Mouse (Mus musculus) G1E (cell line): ENCODE measurements around the gene Mylip. TPM values are rescaled to one million over a fixed set of nuclear protein-coding genes. Genes with fewer than 3 reads are reported as not detected.
A peak's percentile ranks its signal among the peaks of the same experiment; 100 is the strongest.

ENCODE experiments used
- ATAC-seq: 2 replicates; pipeline ENCODE4 v1.8.0; 2016; ENCODE audit warnings: mild to moderate bottlenecking; ENCODE audit not compliant: insufficient number of reproducible peaks, poor library complexity, low FRiP score, severe bottlenecking; ENCODE audit errors: extremely low read depth
- DNase-seq: peaks from one replicate; pipeline ENCODE4 v3.0.0; 2012; ENCODE audit warnings: low spot score
- H3K27me3 ChIP-seq: 2 replicates; pipeline ENCODE4 v1.6.1; 2012; ENCODE audit warnings: mild to moderate bottlenecking, low read length, inconsistent platforms; ENCODE audit not compliant: insufficient read depth
- H3K36me3 ChIP-seq: replicated peaks from 2 replicates; pipeline ENCODE3; 2012; ENCODE audit warnings: mild to moderate bottlenecking, inconsistent platforms
- H3K4me1 ChIP-seq: 2 replicates; pipeline ENCODE4 v1.6.1; 2012; ENCODE audit warnings: low read depth, low read length, inconsistent platforms, mixed read lengths; ENCODE audit not compliant: insufficient read depth
- H3K4me3 ChIP-seq: 2 replicates; pipeline ENCODE4 v1.5.1; 2012; ENCODE audit warnings: low read depth, mild to moderate bottlenecking, inconsistent platforms, low read length, moderate library complexity, mixed read lengths
- H3K9me3 ChIP-seq: replicated peaks from 2 replicates; pipeline ENCODE4 v1.6.1; 2012; ENCODE audit warnings: inconsistent platforms
- CTCF ChIP-seq: IDR thresholded peaks from 2 replicates; pipeline ENCODE4 v1.5.1; 2012; ENCODE audit warnings: low read depth, low read length, inconsistent platforms, mixed read lengths
- GATA1 ChIP-seq: IDR thresholded peaks from 2 replicates; pipeline ENCODE4 v1.6.1; 2012; ENCODE audit warnings: borderline replicate concordance, low read length, inconsistent platforms, mixed read lengths
- GATA2 ChIP-seq: IDR thresholded peaks from 2 replicates; pipeline ENCODE4 v1.6.1; 2012; ENCODE audit warnings: low read depth, low read length, inconsistent platforms, borderline replicate concordance
- POLR2AphosphoS5 ChIP-seq: IDR thresholded peaks from 2 replicates; pipeline ENCODE4 v1.6.1; 2012; ENCODE audit warnings: low read depth, low read length, inconsistent platforms; ENCODE audit not compliant: insufficient replicate concordance
- TAL1 ChIP-seq: conservative IDR thresholded peaks from 2 replicates; pipeline ENCODE4 v1.6.1; 2012; ENCODE audit warnings: low read depth, low read length, inconsistent platforms, mixed read lengths
- polyA plus RNA-seq: library from polyadenylated mRNA; stranded (reverse); fragments of >175 nt; gene quantifications from 2 replicates; pipeline ENCODE4 v1.2.3, GENCODE M21; 2012
- total RNA-seq, 2 experiments: library from RNA; stranded (forward) in 1 of 2; stranded (reverse) in 1 of 2; fragments of 200-1000 nt in 1 of 2; fragments of >200 nt in 1 of 2; fragmentation: Nextera tagmentation in 1 of 2; gene quantifications; 2 replicates each; pipeline ENCODE4 v1.2.3; 2014 to 2017

Mylip gene
- total and polyA plus RNA-seq, 3 experiments = 0.03 to 0.68 (median 0.33) TPM

GRCm38 (mm10) chr13:45404269-45404668, 14.7 kb downstream of the Mylip start:
- Histone ChIP-seq H3K4me1 (peaks cover 2% of the 10 kb centered on the region; the same call in 1 of the 2 replicates), H3K27me3 (peaks cover 34% of the 10 kb centered on the region), H3K4me3 (no peak overlapping the region), H3K36me3 (no peaks in the 10 kb centered on the region), H3K9me3 (no peaks in the 10 kb centered on the region)
- ATAC-seq (no peak), DNase-seq (no peak)
- TF ChIP-seq TAL1 (no peak), GATA2 (no peak), CTCF (no peak), GATA1 (no peak), POLR2AphosphoS5 (no peak)

- H3K4me3 ChIP-seq = no peak overlapping the region
- H3K27me3 ChIP-seq = peaks cover 34% of the 10 kb centered on the region
- ATAC-seq (no peak), DNase-seq (no peak)
- TF ChIP-seq GATA1 (no peak), TAL1 (no peak), GATA2 (no peak)
- H3K36me3 ChIP-seq = no peaks in the 10 kb centered on the region
- no peaks in the 10 kb centered on the region for H3K9me3 ChIP-seq
- H3K4me1 ChIP-seq = peaks cover 2% of the 10 kb centered on the region; the same call in 1 of the 2 replicates
Measured at GRCm38 (mm10) chr13:45405194-45405810, 15.8 kb downstream of the Mylip start.

- peaks cover 2% of the 10 kb centered on the region; the same call in 1 of the 2 replicates for H3K4me1 ChIP-seq
- H3K9me3 ChIP-seq = no peaks in the 10 kb centered on the region
- H3K27me3 ChIP-seq = peaks cover 31% of the 10 kb centered on the region
- no peak overlapping the region for H3K4me3 ChIP-seq
- TF ChIP-seq GATA2 = no peak
- TF ChIP-seq POLR2AphosphoS5 = no peak
- TF ChIP-seq GATA1 = no peak
- TF ChIP-seq CTCF = no peak
- TF ChIP-seq TAL1 = no peak
- DNase-seq (no peak), ATAC-seq (0 out of 2 replicates have a peak, but pooled peaks have one; percentile 19)
- no peaks in the 10 kb centered on the region for H3K36me3 ChIP-seq
Measured at GRCm38 (mm10) chr13:45406289-45406688, 16.7 kb downstream of the Mylip start.

- TF ChIP-seq GATA2 = no peak
- Histone ChIP-seq H3K9me3 (no peaks in the 10 kb centered on the region), H3K4me1 (peaks cover 2% of the 10 kb centered on the region; the same call in 1 of the 2 replicates), H3K27me3 (peaks cover 31% of the 10 kb centered on the region), H3K36me3 (no peaks in the 10 kb centered on the region), H3K4me3 (no peak overlapping the region)
- ATAC-seq (peak; percentile 56), DNase-seq (no peak)
Measured at GRCm38 (mm10) chr13:45406703-45407102, 17.2 kb downstream of the Mylip start.

GRCm38 (mm10) chr13:45410936-45411335, 21.4 kb downstream of the Mylip start:
- H3K4me3 ChIP-seq = no peak overlapping the region
- TF ChIP-seq GATA1 (no peak), TAL1 (no peak), GATA2 (no peak), CTCF (no peak), POLR2AphosphoS5 (no peak)
- no peaks in the 10 kb centered on the region for H3K9me3 ChIP-seq
- peaks cover 2% of the 10 kb centered on the region; the same call in 1 of the 2 replicates for H3K4me1 ChIP-seq
- H3K27me3 ChIP-seq = peaks cover 30% of the 10 kb centered on the region
- no peaks in the 10 kb centered on the region for H3K36me3 ChIP-seq
- DNase-seq = no peak
- no peak for ATAC-seq

- Histone ChIP-seq H3K4me1 (no peaks in the 10 kb centered on the region), H3K9me3 (no peaks in the 10 kb centered on the region), H3K4me3 (no peak overlapping the region), H3K36me3 (no peaks in the 10 kb centered on the region), H3K27me3 (peaks cover 35% of the 10 kb centered on the region)
- ATAC-seq = no peak
- TF ChIP-seq GATA2 = no peak
- DNase-seq = no peak
Measured at GRCm38 (mm10) chr13:45413066-45413465, 23.5 kb downstream of the Mylip start.

- Histone ChIP-seq H3K27me3 (peaks cover 35% of the 10 kb centered on the region), H3K9me3 (no peaks in the 10 kb centered on the region), H3K4me1 (no peaks in the 10 kb centered on the region), H3K36me3 (no peaks in the 10 kb centered on the region), H3K4me3 (no peak overlapping the region)
- no peak for ATAC-seq
- no peak for DNase-seq
- no peak for TF ChIP-seq GATA2
- no peak for TF ChIP-seq GATA1
- no peak for TF ChIP-seq CTCF
- TF ChIP-seq POLR2AphosphoS5 = no peak
- no peak for TF ChIP-seq TAL1
Measured at GRCm38 (mm10) chr13:45414031-45414430, 24.5 kb downstream of the Mylip start.
